Mouse (Mus musculus) left cerebral cortex, adult 18-20 months (tissue): Measurements from ENCODE around the gene Plekhm1. TPM values are rescaled to one million over a fixed set of nuclear protein-coding genes. Genes with fewer than 3 reads are reported as not detected.

Experiments used
- DNase-seq, 2 experiments: peaks; one replicate each; pipeline ENCODE4 v3.0.0; 2021 to 2022; ENCODE audit warnings: low spot score in 2 of 2, mixed read lengths in 1 of 2
- total RNA-seq, 2 experiments: library from RNA; stranded (reverse); gene quantifications; 2 replicates each; pipeline ENCODE4 v1.2.3; 2021

Plekhm1 gene
- total RNA-seq, 2 experiments from 2014 or later, result 18.2 to 18.8 TPM

DNA sequence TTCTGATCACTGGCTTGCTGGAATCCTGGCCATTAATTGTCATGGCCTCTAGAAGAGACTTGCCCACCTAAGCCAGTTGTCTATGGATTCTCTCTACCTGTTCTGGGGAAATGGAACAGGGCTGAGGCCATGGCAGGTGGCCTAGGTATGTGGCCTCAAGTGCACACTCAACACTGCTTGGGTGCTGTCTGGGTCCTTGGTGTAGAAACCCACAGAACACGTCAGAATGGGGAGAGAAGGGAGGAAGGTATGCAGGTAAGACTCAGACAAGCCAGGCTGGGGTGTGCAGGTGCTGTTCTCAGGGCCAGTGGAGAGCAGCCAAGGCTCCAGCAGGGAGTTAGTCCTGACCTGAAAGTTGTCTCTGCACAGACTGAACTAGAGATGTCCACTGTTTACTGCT is 94.4 kb downstream of the Plekhm1 start:
- no peak for DNase-seq

DNA sequence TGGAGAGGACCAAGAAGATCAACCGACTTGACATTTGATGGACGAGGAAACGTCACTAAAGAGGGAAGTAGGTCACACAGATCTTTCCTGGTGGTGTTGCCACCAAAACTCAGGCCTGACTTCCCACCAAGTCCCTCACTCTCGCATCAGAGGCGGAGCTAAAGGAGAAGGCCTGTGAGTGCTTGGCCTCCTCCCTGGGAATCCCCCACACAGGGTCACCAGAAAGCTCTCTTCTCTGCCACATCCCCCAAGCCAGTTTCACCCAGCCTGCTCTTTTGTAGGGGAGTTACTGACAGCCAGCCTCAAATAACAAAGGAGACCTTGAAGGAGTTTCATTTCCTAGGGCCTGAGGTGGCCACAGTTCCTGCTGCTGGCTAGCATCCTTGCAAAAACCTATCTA is 97.1 kb downstream of the Plekhm1 start:
- no peak for DNase-seq

DNA sequence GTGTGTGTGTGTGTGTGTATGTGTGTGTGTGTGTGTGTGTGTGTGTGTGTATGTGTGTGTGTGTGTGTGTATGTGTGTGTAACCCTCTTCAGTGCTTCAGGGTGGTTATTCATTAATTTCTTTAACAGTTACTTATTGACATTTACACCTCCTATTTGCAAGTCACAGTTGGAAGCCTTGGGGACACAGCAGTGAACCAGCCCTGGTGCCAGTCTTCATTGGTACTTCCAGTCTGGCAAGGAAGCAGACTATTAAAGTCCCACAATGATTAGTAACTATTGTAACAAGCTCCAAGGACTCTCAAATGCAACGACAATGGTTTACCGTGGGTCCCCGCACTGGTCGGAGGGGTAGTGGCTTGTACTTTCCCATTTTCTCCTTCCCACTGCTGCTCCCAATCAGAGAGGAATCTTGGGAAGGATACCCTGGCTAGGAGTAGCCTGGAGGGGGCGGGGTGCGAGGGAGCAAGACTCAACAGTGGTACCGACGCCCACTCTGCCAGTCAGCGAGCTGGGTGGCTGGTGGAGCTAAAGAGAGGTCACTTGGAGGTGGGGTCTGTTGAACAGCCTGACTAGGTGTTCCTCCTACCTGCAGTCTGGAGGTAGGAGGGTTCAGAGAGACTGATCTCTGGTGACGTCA is 97.6 kb downstream of the Plekhm1 start:
- DNase-seq, result no peak

Other genes starting within 250 kb of the Plekhm1 start
- 100 to 1,000 TPM; 169 to 206 TPM for gene Fmnl1, start 241.6 kb downstream of the Plekhm1 start, total RNA-seq
- 1 to 10 TPM; 1.8 to 2.0 TPM for gene 1700023F06Rik, start 204.1 kb downstream of the Plekhm1 start, total RNA-seq
- 1 to 10 TPM; 1.5 to 1.8 TPM for gene Spata32, start 194.3 kb downstream of the Plekhm1 start, total RNA-seq
- 1 to 10 TPM; 5.7 to 5.9 TPM for gene Map3k14, start 145.2 kb downstream of the Plekhm1 start, total RNA-seq
- gene Arhgap27, start 49.0 kb downstream of the Plekhm1 start, total RNA-seq, result 10 to 100 TPM; 11.9 to 15.1 TPM
- not detected for gene Lrrc37a, start 91.9 kb upstream of the Plekhm1 start, total RNA-seq
- gene Gm884, start 208.5 kb upstream of the Plekhm1 start, total RNA-seq, result under 1 TPM; 0.02 to 0.05 TPM
- not detected for gene Lyzl6, start 226.2 kb upstream of the Plekhm1 start, total RNA-seq
- 10 to 100 TPM; 84.7 to 92.0 TPM for gene Rprml, start 236.9 kb upstream of the Plekhm1 start, total RNA-seq